Mouse (Mus musculus) heart, embryonic 15.5 days (tissue): ENCODE data around the gene Tmem33. TPM values are rescaled to one million over a fixed set of nuclear protein-coding genes. Genes with fewer than 3 reads are reported as not detected.

ENCODE experiments used
- ATAC-seq: fragments of 200-750 bp; cut with Nextera tagmentation; replicated peaks from 2 replicates; pipeline ENCODE4 v1.8.0; 2017; ENCODE audit warnings: low read depth, moderate TSS enrichment; ENCODE audit not compliant: insufficient number of reproducible peaks, insufficient read depth, low FRiP score
- H3K27ac ChIP-seq: fragments of 300-500 bp; sonication (generic); 2 replicates; pipeline ENCODE4 v1.5.1; 2015; ENCODE audit warnings: mild to moderate bottlenecking, inconsistent platforms
- H3K27me3 ChIP-seq: fragments of 300-500 bp; sonication (generic); 2 replicates; pipeline ENCODE4 v1.6.1; 2015; ENCODE audit warnings: inconsistent platforms
- H3K36me3 ChIP-seq: fragments of 300-500 bp; sonication (generic); 2 replicates; pipeline ENCODE4 v1.6.1; 2015; ENCODE audit warnings: mild to moderate bottlenecking, inconsistent platforms
- H3K4me1 ChIP-seq: fragments of 300-500 bp; sonication (generic); replicated peaks from 2 replicates; pipeline ENCODE4 v1.6.1; 2015; ENCODE audit warnings: inconsistent platforms
- H3K4me2 ChIP-seq: fragments of 300-500 bp; sonication (generic); 2 replicates; pipeline ENCODE4 v1.6.1; 2015; ENCODE audit warnings: inconsistent platforms, mild to moderate bottlenecking, moderate library complexity
- H3K4me3 ChIP-seq: fragments of 300-500 bp; sonication (generic); 2 replicates; pipeline ENCODE4 v1.5.1; 2015; ENCODE audit warnings: mild to moderate bottlenecking, inconsistent platforms
- H3K9ac ChIP-seq: fragments of 300-500 bp; sonication (generic); 2 replicates; pipeline ENCODE4 v1.6.1; 2015; ENCODE audit warnings: mild to moderate bottlenecking, inconsistent platforms
- H3K9me3 ChIP-seq: fragments of 300-500 bp; sonication (generic); replicated peaks from 2 replicates; pipeline ENCODE4 v1.6.1; 2016; ENCODE audit warnings: inconsistent platforms
- WGBS: fragments of 180-500 bp; shearing (Covaris S2); methylation state at CpG from one replicate; pipeline ENCODE4 v1.1.7; 2015; ENCODE audit warnings: mixed read lengths; 5-methylcytosine and 5-hydroxymethylcytosine counted together
- polyA plus RNA-seq: library from polyadenylated mRNA; unstranded; fragments of >200 nt; fragmentation: Nextera tagmentation; extraction: Ambion mirVana; gene quantifications from 2 replicates; pipeline ENCODE4 v1.2.1, GENCODE M21; 2015

Gene Tmem33
- polyA plus RNA-seq, result 46.4 and 47.0 TPM in 2 replicates

DNA sequence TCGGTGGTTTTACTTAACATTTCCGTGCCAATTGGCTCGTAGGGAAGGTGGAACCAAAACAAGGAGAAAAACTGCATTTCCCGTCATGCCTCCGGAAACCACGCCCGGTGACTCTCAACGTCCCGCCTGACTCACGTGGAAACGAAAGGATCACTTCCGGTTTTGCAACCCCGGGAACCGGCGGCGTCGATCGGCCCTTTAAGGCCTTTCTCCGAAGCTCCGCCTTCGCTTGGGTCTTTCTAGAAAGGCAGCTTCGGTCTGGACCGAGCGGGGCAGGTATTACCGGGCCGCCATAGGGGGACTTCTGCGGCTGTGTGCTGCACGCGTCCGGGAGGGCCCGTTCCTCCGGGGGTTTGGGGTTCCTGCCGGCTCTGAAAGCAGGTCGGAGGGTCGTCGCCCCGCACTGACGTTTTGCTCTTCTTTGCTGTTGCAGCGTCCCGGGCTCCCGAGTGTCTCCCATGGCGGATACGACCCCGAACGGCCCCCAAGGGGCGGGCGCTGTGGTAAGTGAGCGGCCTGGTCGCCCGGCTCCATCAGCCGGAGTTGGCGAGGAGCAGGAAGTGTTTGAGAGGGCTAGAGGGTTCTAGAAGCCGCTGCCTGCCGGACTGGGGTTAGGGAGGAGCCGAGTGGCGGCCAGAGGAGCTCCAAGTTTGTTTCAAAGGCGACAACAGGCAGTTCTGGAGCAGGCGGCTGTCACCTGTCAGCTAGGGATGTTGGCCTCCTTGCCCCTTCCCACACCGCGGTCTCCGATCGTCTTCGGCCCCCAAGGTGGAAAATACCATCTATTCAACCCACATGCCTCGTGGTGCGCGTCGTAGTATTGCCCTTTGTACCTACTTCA lies at the start of gene Tmem33:
Tmem33 (plus strand) TSS at position 35 of the 841 bp plus-strand sequence.
- H3K36me3 ChIP-seq, result peaks cover 19% of the 10 kb centered on the region
- H3K9ac ChIP-seq, result peak within 1 kb of the TSS; percentile 74
- peak within 1 kb of the TSS; percentile 79 for H3K4me2 ChIP-seq
- peak within 1 kb of the TSS; percentile 97 for H3K27ac ChIP-seq
- H3K27me3 ChIP-seq, result no peaks in the 10 kb centered on the region
- peaks cover 8% of the 10 kb centered on the region for H3K4me1 ChIP-seq
- under 1% methylated on average over 67 of the region's 67 CpGs for WGBS
- H3K4me3 ChIP-seq, result peak within 1 kb of the TSS; percentile 98
- H3K9me3 ChIP-seq, result no peaks in the 10 kb centered on the region
- ATAC-seq, result peak; percentile 87

DNA sequence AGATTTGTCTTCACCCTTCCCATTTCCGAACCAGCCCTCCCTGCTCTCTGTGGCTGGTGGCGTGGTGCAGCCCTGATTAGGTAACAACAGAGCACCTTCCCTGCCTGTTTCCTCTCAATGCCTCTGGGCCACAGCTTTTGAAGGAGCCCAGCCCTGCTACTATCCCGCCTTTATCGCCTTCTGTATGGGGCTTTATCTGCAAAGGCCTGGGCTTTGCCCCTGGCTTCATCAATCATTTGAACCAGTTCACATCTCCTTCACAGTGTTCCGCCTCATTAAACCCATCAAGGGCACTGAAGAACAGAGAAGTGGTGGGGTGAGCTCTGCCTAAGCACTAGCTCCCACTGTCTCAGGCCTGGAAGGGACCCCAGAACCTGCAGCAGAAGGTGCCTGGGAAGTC lies 47.2 kb upstream of the Tmem33 start:
- Histone ChIP-seq H3K27ac (no peak overlapping the region), H3K4me3 (no peak overlapping the region), H3K9ac (no peak overlapping the region), H3K36me3 (no peaks in the 10 kb centered on the region), H3K27me3 (peaks cover 75% of the 10 kb centered on the region), H3K4me1 (peaks cover 11% of the 10 kb centered on the region), H3K4me2 (no peak overlapping the region), H3K9me3 (no peaks in the 10 kb centered on the region)
- ATAC-seq, result no peak
- WGBS, result 21% methylated on average over 5 of the region's 5 CpGs

DNA sequence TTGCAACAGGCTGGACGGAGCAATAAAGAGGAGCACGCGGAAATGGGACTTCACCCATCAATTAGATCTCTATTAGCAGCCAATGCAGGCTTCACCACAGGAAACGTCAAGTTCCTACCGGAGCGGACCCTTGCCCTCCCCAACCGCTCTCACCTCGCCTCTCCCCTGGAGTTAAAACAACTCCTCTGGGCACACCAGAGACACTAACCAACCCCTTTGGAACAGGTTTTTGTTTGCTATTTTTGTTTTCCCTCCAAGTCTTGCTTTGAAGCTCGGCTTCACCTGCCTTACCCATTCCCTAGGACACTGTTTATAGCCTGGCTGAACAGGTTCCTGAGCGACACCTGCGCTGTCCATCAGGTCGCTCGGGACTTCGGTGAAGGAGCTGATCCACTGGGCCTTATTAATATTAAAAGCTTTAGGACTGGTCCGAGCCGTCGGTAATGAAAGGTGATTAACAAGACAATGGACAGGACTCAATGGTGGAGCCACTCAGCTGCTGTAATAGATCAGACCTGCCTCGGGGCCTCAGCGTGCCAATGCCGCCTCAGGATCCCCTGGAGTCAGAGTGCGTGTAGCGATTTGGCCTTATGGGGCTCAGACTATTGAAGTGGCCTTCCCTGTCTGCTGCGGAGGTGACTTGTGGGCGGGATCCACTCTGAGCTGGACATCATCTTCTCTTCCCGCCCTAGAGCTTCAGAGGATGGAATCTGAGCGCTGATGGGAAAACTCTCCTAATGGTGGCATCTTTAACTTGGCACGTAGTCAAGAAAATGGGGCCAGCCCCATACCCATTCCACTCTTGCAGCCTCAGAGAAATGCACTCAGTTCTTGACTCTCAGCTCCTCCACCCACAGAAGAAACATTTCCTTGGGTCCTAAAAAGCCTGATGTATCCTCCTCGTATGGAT lies 45.0 kb upstream of the Tmem33 start:
- H3K4me3 ChIP-seq, result peak overlapping the region; percentile 18; the same call in 1 of the 2 replicates
- H3K27me3 ChIP-seq, result peaks cover 93% of the 10 kb centered on the region
- no peaks in the 10 kb centered on the region for H3K9me3 ChIP-seq
- WGBS, result 3% methylated on average over 28 of the region's 28 CpGs
- no peak overlapping the region for H3K27ac ChIP-seq
- H3K4me1 ChIP-seq, result peaks cover 11% of the 10 kb centered on the region
- no peak for ATAC-seq
- H3K36me3 ChIP-seq, result no peaks in the 10 kb centered on the region
- 0 out of 2 replicates have a peak overlapping the region, but pooled peaks have one; percentile 47 for H3K4me2 ChIP-seq
- no peak overlapping the region for H3K9ac ChIP-seq

DNA sequence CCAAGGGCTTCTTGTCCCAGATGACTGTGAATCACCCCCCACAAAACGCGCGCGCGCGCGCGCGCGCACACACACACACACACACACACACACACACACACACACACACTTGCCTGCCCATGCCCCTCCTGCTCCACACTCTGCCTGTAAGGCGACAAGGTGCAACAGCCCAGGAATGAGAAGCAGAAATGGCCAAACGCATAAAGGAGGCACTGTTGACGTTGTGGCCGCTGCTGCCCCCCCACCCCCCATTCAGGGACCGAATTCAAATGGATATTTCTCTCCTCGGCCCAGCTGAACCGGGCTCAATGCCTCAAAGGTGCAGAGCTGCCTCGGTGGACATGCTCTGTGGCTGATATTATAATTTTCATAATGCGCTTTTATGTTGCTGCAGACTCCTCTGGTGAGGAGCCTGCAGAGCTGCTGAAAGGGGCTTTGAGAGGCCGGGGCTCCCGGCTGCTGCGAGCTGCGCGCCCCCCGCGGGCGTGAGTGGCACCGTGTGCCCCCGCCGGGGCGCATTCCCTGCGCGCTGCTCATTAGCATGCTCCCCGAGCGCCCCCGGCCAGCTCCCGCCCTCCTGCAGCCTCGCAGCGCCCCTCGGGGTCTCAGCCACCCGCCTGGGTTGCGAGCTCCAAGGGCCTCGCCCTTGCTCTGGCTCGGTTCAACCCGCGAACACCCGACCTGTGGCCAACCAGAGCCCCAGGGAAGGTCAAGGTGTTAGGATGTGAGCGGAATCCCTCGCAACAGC lies 44.2 kb upstream of the Tmem33 start:
- no peaks in the 10 kb centered on the region for H3K9me3 ChIP-seq
- H3K9ac ChIP-seq, result no peak overlapping the region
- peak overlapping the region; percentile 18 for H3K4me3 ChIP-seq
- no peak for ATAC-seq
- H3K4me1 ChIP-seq, result peaks cover 11% of the 10 kb centered on the region
- no peaks in the 10 kb centered on the region for H3K36me3 ChIP-seq
- H3K27ac ChIP-seq, result no peak overlapping the region
- peaks cover 94% of the 10 kb centered on the region for H3K27me3 ChIP-seq
- H3K4me2 ChIP-seq, result peak overlapping the region; percentile 47
- WGBS, result under 1% methylated on average over 48 of the region's 49 CpGs

DNA sequence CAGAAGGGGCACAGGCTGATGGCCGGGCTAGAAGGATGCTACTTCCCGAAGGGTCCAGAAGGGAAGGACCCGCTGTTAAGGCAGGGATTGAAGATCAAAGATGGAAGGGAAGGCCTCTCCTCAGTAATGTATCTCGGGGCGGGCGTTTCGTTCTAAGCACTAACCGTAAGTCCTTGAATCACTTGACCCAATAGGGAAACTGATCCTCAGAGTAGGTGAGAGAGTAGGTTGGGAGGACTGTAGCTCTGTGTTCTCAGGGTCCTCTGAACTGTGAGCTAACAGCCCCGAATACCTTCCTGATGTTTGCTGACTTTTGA lies 43.6 kb upstream of the Tmem33 start:
- Histone ChIP-seq H3K4me3 (peak overlapping the region; percentile 18), H3K27me3 (peaks cover 96% of the 10 kb centered on the region), H3K9me3 (no peaks in the 10 kb centered on the region), H3K4me1 (peaks cover 11% of the 10 kb centered on the region), H3K9ac (no peak overlapping the region), H3K4me2 (no peak overlapping the region; the same call in 1 of the 2 replicates), H3K27ac (no peak overlapping the region), H3K36me3 (no peaks in the 10 kb centered on the region)
- no peak for ATAC-seq
- 2% methylated on average over 9 of the region's 9 CpGs for WGBS

GRCm38 (mm10) chr5:67221901-67222300 lies 38.5 kb upstream of the Tmem33 start:
- peaks cover 9% of the 10 kb centered on the region for H3K4me1 ChIP-seq
- H3K36me3 ChIP-seq, result no peaks in the 10 kb centered on the region
- no peak overlapping the region for H3K9ac ChIP-seq
- H3K4me2 ChIP-seq, result peak overlapping the region; percentile 59; the same call in 1 of the 2 replicates
- ATAC-seq, result no peak
- H3K9me3 ChIP-seq, result peaks cover 8% of the 10 kb centered on the region; the same call in 1 of the 2 replicates
- no peak overlapping the region for H3K27ac ChIP-seq
- 10% methylated on average over 6 of the region's 6 CpGs for WGBS
- H3K27me3 ChIP-seq, result peaks cover 95% of the 10 kb centered on the region
- H3K4me3 ChIP-seq, result 0 out of 2 replicates have a peak overlapping the region, but pooled peaks have one; percentile 39

DNA sequence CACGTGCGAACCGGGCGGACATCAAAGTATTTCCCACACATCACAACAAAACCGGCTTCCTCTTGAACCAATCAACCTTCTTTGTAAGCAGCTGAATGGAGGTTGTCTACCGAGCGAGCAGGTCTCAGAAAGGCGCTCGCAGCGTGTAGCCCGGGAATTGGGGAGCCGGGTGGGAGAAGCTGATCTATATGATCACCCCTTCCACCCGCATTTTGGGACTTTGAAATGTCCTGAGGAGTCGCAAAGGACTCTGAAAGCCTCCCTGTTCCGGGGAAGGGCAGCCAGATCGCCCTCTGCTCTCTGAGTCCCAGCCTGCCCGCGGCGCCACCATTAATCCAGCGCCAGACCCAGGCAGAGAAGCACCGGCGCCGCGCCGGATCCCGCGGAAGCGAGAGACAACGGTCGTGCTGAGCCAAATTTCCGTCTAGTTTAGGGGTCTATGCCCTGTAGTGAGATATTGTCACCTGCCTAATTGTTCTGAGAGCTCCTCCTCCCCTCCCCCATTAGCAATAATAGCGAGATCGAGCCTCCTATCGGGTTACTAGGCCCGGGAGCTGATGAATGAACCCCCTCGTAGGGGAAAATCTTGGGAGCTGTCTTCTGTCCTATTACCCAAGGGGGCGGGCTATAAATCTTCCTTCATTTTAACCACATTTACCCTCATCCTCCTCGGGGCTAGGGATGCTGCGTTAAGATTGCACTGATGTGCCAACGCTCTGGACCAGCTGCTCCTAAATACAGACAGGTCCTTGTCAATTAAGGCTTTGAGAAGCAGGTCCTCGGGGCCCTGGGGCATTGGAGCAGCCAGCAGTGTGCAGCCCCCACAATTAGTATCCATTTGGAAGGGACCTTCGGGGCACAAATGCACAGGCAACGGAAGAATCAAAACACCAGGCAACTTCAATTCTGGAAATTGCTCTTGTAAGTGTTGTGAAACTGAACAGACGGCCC lies 37.6 kb upstream of the Tmem33 start:
- no peak overlapping the region for H3K27ac ChIP-seq
- ATAC-seq, result no peak; the same call in 1 of the 2 replicates
- peak overlapping the region; percentile 59 for H3K4me2 ChIP-seq
- H3K4me1 ChIP-seq, result peaks cover 9% of the 10 kb centered on the region
- peaks cover 97% of the 10 kb centered on the region for H3K27me3 ChIP-seq
- H3K9me3 ChIP-seq, result peaks cover 8% of the 10 kb centered on the region; the same call in 1 of the 2 replicates
- H3K36me3 ChIP-seq, result no peaks in the 10 kb centered on the region
- peak overlapping the region; percentile 39 for H3K4me3 ChIP-seq
- H3K9ac ChIP-seq, result no peak overlapping the region
- WGBS, result 3% methylated on average over 44 of the region's 44 CpGs

GRCm38 (mm10) chr5:67223391-67224121 lies 36.8 kb upstream of the Tmem33 start:
- H3K36me3 ChIP-seq, result no peaks in the 10 kb centered on the region
- WGBS, result 7% methylated on average over 15 of the region's 15 CpGs
- H3K27ac ChIP-seq, result no peak overlapping the region
- H3K9me3 ChIP-seq, result peaks cover 8% of the 10 kb centered on the region; the same call in 1 of the 2 replicates
- no peak overlapping the region for H3K4me2 ChIP-seq
- H3K4me1 ChIP-seq, result peaks cover 13% of the 10 kb centered on the region
- H3K27me3 ChIP-seq, result peaks cover 97% of the 10 kb centered on the region
- H3K9ac ChIP-seq, result no peak overlapping the region
- ATAC-seq, result no peak
- no peak overlapping the region for H3K4me3 ChIP-seq

GRCm38 (mm10) chr5:67224122-67224502 lies 36.3 kb upstream of the Tmem33 start:
- Histone ChIP-seq H3K4me1 (peaks cover 13% of the 10 kb centered on the region), H3K4me2 (no peak overlapping the region), H3K9me3 (peaks cover 8% of the 10 kb centered on the region; the same call in 1 of the 2 replicates), H3K36me3 (no peaks in the 10 kb centered on the region), H3K9ac (no peak overlapping the region), H3K27me3 (peaks cover 97% of the 10 kb centered on the region), H3K4me3 (no peak overlapping the region), H3K27ac (no peak overlapping the region)
- 14% methylated on average over 6 of the region's 6 CpGs for WGBS
- ATAC-seq, result no peak
